Mouse (Mus musculus): ENCODE measurements around the gene Ostc. TPM values are rescaled to one million over a fixed set of nuclear protein-coding genes. Genes with fewer than 3 reads are reported as not detected.

Ostc gene
- total RNA-seq, 2 experiments from 2014 or later, result 70.3 to 75.6 TPM

- DNase-seq (ENCODE audit: extremely low spot score in 1 of 2, low spot score in 2 of 2), result peak; percentile 68 to 77
- intact Hi-C loops (cut with DNase I), result loop anchor here (2.0 kb wide), 1 partner anchor 524 kb away; no protein-coding TSS in a partner anchor
These were observed 5.7 kb upstream of the Ostc start for GRCm38 (mm10) chr3:130714775-130715568.

GRCm38 (mm10) chr3:130712891-130713290 is 3.6 kb upstream of the Ostc start:
- no peak for DNase-seq (ENCODE audit: extremely low spot score in 1 of 2, low spot score in 2 of 2)
- intact Hi-C loops (cut with DNase I), result no loop called here

- intact Hi-C loops (cut with DNase I), result no loop called here
- no peak for DNase-seq (ENCODE audit: extremely low spot score in 1 of 2, low spot score in 2 of 2)
These were observed 859 bp upstream of the Ostc start for GRCm38 (mm10) chr3:130710103-130710502.

GRCm38 (mm10) chr3:130708529-130708928 is 715 bp downstream of the Ostc start:
- no peak for DNase-seq (ENCODE audit: extremely low spot score in 1 of 2, low spot score in 2 of 2)
- intact Hi-C loops (cut with DNase I), result no loop called here

GRCm38 (mm10) chr3:130702289-130702688 is 7.0 kb downstream of the Ostc start:
- intact Hi-C loops (cut with DNase I), result no loop called here
- DNase-seq (ENCODE audit: extremely low spot score in 1 of 2, low spot score in 2 of 2), result no peak

GRCm38 (mm10) chr3:130697622-130698021 is 11.6 kb downstream of the Ostc start:
- DNase-seq (ENCODE audit: extremely low spot score in 1 of 2, low spot score in 2 of 2), result no peak
- intact Hi-C loops (cut with DNase I), result loop anchor here (10.0 kb wide), 1 partner anchor 703 kb away; no protein-coding TSS in a partner anchor

GRCm38 (mm10) chr3:130694705-130695104 is 14.5 kb downstream of the Ostc start:
- DNase-seq (ENCODE audit: extremely low spot score in 1 of 2, low spot score in 2 of 2), result no peak
- intact Hi-C loops (cut with DNase I), result loop anchor here (5.0 to 10.0 kb wide), 3 partner anchors 87 to 700 kb away; no protein-coding TSS in a partner anchor

- intact Hi-C loops (cut with DNase I), result loop anchor here (5.0 to 10.0 kb wide), 3 partner anchors 87 to 699 kb away; no protein-coding TSS in a partner anchor
- DNase-seq (ENCODE audit: extremely low spot score in 1 of 2, low spot score in 2 of 2), result no peak
These were observed 15.1 kb downstream of the Ostc start for GRCm38 (mm10) chr3:130694041-130694593.

GRCm38 (mm10) chr3:130691596-130692170 is 17.6 kb downstream of the Ostc start:
- intact Hi-C loops (cut with DNase I), result loop anchor here (5.0 to 10.0 kb wide), 3 partner anchors 84 to 697 kb away; no protein-coding TSS in a partner anchor
- no peak for DNase-seq (ENCODE audit: extremely low spot score in 1 of 2, low spot score in 2 of 2)

- intact Hi-C loops (cut with DNase I), result loop anchor here (5.0 to 10.0 kb wide), 3 partner anchors 84 to 696 kb away; no protein-coding TSS in a partner anchor
- DNase-seq (ENCODE audit: extremely low spot score in 1 of 2, low spot score in 2 of 2), result peak in 1 of 2 experiments; percentile 50
These were observed 18.2 kb downstream of the Ostc start for GRCm38 (mm10) chr3:130690834-130691595.

- intact Hi-C loops (cut with DNase I), result loop anchor here (2.0 to 10.0 kb wide), 4 partner anchors 82 to 695 kb away; no protein-coding TSS in a partner anchor
These were observed 19.6 kb downstream of the Ostc start for GRCm38 (mm10) chr3:130689630-130690029.

GRCm38 (mm10) chr3:130687051-130687450 is 22.2 kb downstream of the Ostc start:
- no peak for DNase-seq (ENCODE audit: extremely low spot score in 1 of 2, low spot score in 2 of 2)
- intact Hi-C loops (cut with DNase I), result no loop called here

More at GRCm38 (mm10) chr3:130689630-130690029, 19.6 kb downstream of the Ostc start:
- peak; percentile 82 to 83 for DNase-seq (ENCODE audit: extremely low spot score in 1 of 2, low spot score in 2 of 2)

- intact Hi-C loops (cut with DNase I), result no loop called here
- no peak for DNase-seq (ENCODE audit: extremely low spot score in 1 of 2, low spot score in 2 of 2)
These were observed 24.3 kb downstream of the Ostc start for GRCm38 (mm10) chr3:130685014-130685366.

- intact Hi-C loops (cut with DNase I), result no loop called here
- DNase-seq (ENCODE audit: extremely low spot score in 1 of 2, low spot score in 2 of 2), result no peak
These were observed 24.8 kb downstream of the Ostc start for GRCm38 (mm10) chr3:130684276-130685013.

GRCm38 (mm10) chr3:130683836-130684235 is 25.4 kb downstream of the Ostc start:
- DNase-seq (ENCODE audit: extremely low spot score in 1 of 2, low spot score in 2 of 2), result no peak
- intact Hi-C loops (cut with DNase I), result no loop called here

- intact Hi-C loops (cut with DNase I), result no loop called here
- no peak for DNase-seq (ENCODE audit: extremely low spot score in 1 of 2, low spot score in 2 of 2)
These were observed 27.1 kb downstream of the Ostc start for GRCm38 (mm10) chr3:130682183-130682582.

GRCm38 (mm10) chr3:130681226-130681625 is 28.0 kb downstream of the Ostc start:
- intact Hi-C loops (cut with DNase I), result no loop called here
- no peak for DNase-seq (ENCODE audit: extremely low spot score in 1 of 2, low spot score in 2 of 2)
